In genomic region chr13:111555333-111555732, GRCm38 (mm10) we compare ENCODE assay signal across 1 mouse cellular context.
TF ChIP-seq lines count a peak whose summit lies in the region.

No protein-coding gene starts in this region.

TF ChIP-seq in MEL, 35 proteins besides CTCF, POLR2A, EP300 and RAD21 (continued from another document):
- TF ChIP-seq KAT2A (conservative IDR thresholded peaks at IDR 0.05; ENCODE audit: low read depth, low read length) (no peak), NELFE (IDR thresholded peaks at IDR 0.05; ENCODE audit: low read depth, low read length) (no peak), TBP (IDR thresholded peaks at IDR 0.05; ENCODE audit: low read depth, low read length) (no peak), ZMIZ1 (IDR thresholded peaks at IDR 0.05; ENCODE audit: low read depth, low read length) (no peak), JUND (IDR thresholded peaks at IDR 0.05; ENCODE audit: low read depth, low read length) (no peak), TAL1 (IDR thresholded peaks at IDR 0.05; ENCODE audit: low read length) (no peak), BHLHE40 (IDR thresholded peaks at IDR 0.05; ENCODE audit: borderline replicate concordance, low read depth, low read length) (0 out of 2 replicates have a peak, but pooled peaks have one; percentile 13), UBTF (IDR thresholded peaks at IDR 0.05; ENCODE audit: borderline replicate concordance, insufficient read depth, low read depth, low read length) (no peak), NRF1 (IDR thresholded peaks at IDR 0.05; ENCODE audit: insufficient read depth, low read depth, low read length, poor library complexity, severe bottlenecking) (no peak), RCOR1 (IDR thresholded peaks at IDR 0.05; ENCODE audit: low read depth, low read length) (peak; percentile 6; the same call in 1 of the 2 replicates), POLR2AphosphoS5 (IDR thresholded peaks at IDR 0.05; ENCODE audit: borderline replicate concordance, low read depth, low read length) (no peak), MAX (IDR thresholded peaks at IDR 0.05; ENCODE audit: low read length) (no peak), CHD1 (IDR thresholded peaks at IDR 0.05; ENCODE audit: low read depth, low read length) (no peak), ETS1 (IDR thresholded peaks at IDR 0.05; ENCODE audit: low read depth, low read length) (no peak), USF2 (IDR thresholded peaks at IDR 0.05; ENCODE audit: borderline replicate concordance in 1 of 2, insufficient read depth in 1 of 2, low read depth in 1 of 2, low read length in 2 of 2) (no peak), SMC3 (IDR thresholded peaks at IDR 0.05; ENCODE audit: low read depth, low read length) (no peak), TCF12 (IDR thresholded peaks at IDR 0.05; ENCODE audit: low read depth, low read length) (peak; percentile 29; the same call in 1 of the 2 replicates), USF1 (IDR thresholded peaks at IDR 0.05; ENCODE audit: low read depth, low read length) (peak; percentile 13; the same call in 1 of the 2 replicates), GABPA (IDR thresholded peaks at IDR 0.05; ENCODE audit: low read depth, low read length) (no peak), E2F4 (IDR thresholded peaks at IDR 0.05; ENCODE audit: borderline replicate concordance, low read depth, low read length) (no peak), HCFC1 (IDR thresholded peaks at IDR 0.05; ENCODE audit: low read depth, low read length) (no peak), MEF2A (IDR thresholded peaks at IDR 0.05; ENCODE audit: extremely low read depth, insufficient replicate concordance, low read depth, low read length, poor library complexity, severe bottlenecking) (no peak), MXI1 (IDR thresholded peaks at IDR 0.05; ENCODE audit: low read depth, low read length) (no peak)
TF ChIP-seq in MEL: peak in this region for 5.
